27 mouse cellular contexts compared by ENCODE assay signal in the genomic region with DNA sequence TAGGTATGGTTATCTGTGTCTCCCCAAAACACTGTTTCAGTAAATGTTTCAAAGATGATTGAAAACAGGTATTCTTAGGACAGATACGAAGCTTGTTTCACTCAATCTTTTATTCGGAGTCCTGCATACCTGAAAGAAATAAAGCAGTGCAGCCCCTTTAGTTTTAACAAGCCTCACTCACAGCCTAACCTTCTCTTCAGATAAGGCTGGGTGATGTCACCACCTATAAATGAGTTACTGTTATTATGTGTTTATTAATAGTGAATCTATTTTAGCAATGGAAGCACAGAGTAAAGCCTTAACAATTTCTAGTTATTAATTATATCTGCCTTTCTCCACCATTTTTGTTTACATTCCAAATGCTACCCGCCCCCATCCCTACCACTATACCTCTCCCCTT.
"Had no signal": no experiment of that assay in that cellular context is flagged by ENCODE, and none has a peak within 500 bp of the region (broad histone marks: within the 10 kb centered on the region; RNA-seq: fewer than 3 reads in every experiment).

No protein-coding gene starts in this region.

- H3K4me1 ChIP-seq: hindbrain, embryonic 10.5 days; hindbrain, embryonic 12.5 days; intestine, embryonic 15.5 days; limb, embryonic 10.5 days; limb, embryonic 12.5 days; liver, embryonic 13.5 days; liver, embryonic 15.5 days had no signal

- DNase-seq: gastrocnemius, adult 2 months; gastrocnemius, postnatal 10 days; gastrocnemius, postnatal 25 days; heart, postnatal 36 days; kidney, adult 18-20 months; kidney, adult 8-10 months; kidney, postnatal 10 days; kidney, postnatal 25 days; kidney, postnatal 4 days; liver; liver, embryonic 13.5 days; liver, postnatal 0 days had no signal

- ATAC-seq: forebrain, embryonic 16.5 days; hindbrain, embryonic 16.5 days; inflammation-experienced regulatory T-cells, adult 6 months; intestine, embryonic 15.5 days; intestine, postnatal 0 days; liver, postnatal 0 days had no signal

- H3K4me3 ChIP-seq: gastrocnemius, adult 2 months; heart, embryonic 12.5 days; hindbrain, embryonic 10.5 days; hindbrain, embryonic 12.5 days; intestine, embryonic 15.5 days; layer of hippocampus, adult 2 months; left cerebral cortex, adult 2 months; limb, embryonic 10.5 days; limb, embryonic 12.5 days; liver, embryonic 13.5 days; liver, embryonic 15.5 days had no signal

- H3K9ac ChIP-seq: heart, embryonic 12.5 days; hindbrain, embryonic 12.5 days; hindbrain, embryonic 14.5 days; intestine, embryonic 15.5 days; limb, embryonic 12.5 days; liver, embryonic 13.5 days; liver, embryonic 15.5 days; liver, postnatal 0 days had no signal

- H3K4me2 ChIP-seq: heart, embryonic 12.5 days; hindbrain, embryonic 12.5 days; hindbrain, embryonic 14.5 days; intestine, embryonic 15.5 days; limb, embryonic 12.5 days; liver, embryonic 11.5 days; liver, embryonic 13.5 days; liver, embryonic 15.5 days had no signal

- H3K9me3 ChIP-seq: hindbrain, embryonic 12.5 days; intestine, embryonic 15.5 days; limb, embryonic 10.5 days; liver, embryonic 13.5 days had no signal

- H3K27me3 ChIP-seq: heart, embryonic 12.5 days; hindbrain, embryonic 12.5 days; intestine, embryonic 15.5 days; limb, embryonic 12.5 days; liver, embryonic 13.5 days; liver, embryonic 15.5 days had no signal

- H3K27ac ChIP-seq: gastrocnemius, adult 2 months; hindbrain, embryonic 10.5 days; hindbrain, embryonic 12.5 days; hindbrain, embryonic 14.5 days; intestine, embryonic 15.5 days; layer of hippocampus, adult 2 months; left cerebral cortex, adult 2 months; limb, embryonic 10.5 days; limb, embryonic 12.5 days; liver, embryonic 13.5 days; liver, embryonic 15.5 days had no signal

- H3K36me3 ChIP-seq: heart, embryonic 12.5 days; hindbrain, embryonic 10.5 days; hindbrain, embryonic 12.5 days; intestine, embryonic 15.5 days; limb, embryonic 10.5 days; limb, embryonic 12.5 days; liver, embryonic 13.5 days; liver, embryonic 15.5 days had no signal
